Mouse (Mus musculus) CD8-positive naive resting alpha-beta T cell, adult 57 days (primary cell): Measurements from ENCODE around the gene Try10. TPM values are rescaled to one million over a fixed set of nuclear protein-coding genes. Genes with fewer than 3 reads are reported as not detected.

Experiments
- total RNA-seq: library from RNA; stranded (reverse); gene quantifications from one replicate; pipeline ENCODE4 v1.2.4, GENCODE M21; 2023

Try10 gene
- total RNA-seq, result 1.4 TPM

GRCm38 (mm10) chr6:41353932-41354331, at the start of gene Try10:
Try10 (plus strand) TSS chr6:41354105.

GRCm38 (mm10) chr6:41316741-41317140, 37.2 kb upstream of the Try10 start, which contains the start of gene Try5:
Try5 (minus strand) TSS chr6:41316841.

GRCm38 (mm10) chr6:41377578-41377977, 23.7 kb downstream of the Try10 start, which contains the start of gene Prss3:
Prss3 (minus strand) TSS chr6:41377678.

GRCm38 (mm10) chr6:41392056-41392455, 38.2 kb downstream of the Try10 start, which contains the start of gene Gm5771:
Gm5771 (plus strand) TSS chr6:41392356.

Other genes with a start within 250 kb of the Try10 start
- 10.5 TPM for gene Try4, start 51.8 kb upstream of the Try10 start, total RNA-seq
- 3.5 TPM for gene Try5, start 37.3 kb upstream of the Try10 start, total RNA-seq
- not detected for gene Prss3, start 23.6 kb downstream of the Try10 start, total RNA-seq
- gene Gm5771, start 38.3 kb downstream of the Try10 start, total RNA-seq, result not detected
- gene Gm10334, start 92.0 kb downstream of the Try10 start, total RNA-seq, result not detected
- gene Prss1, start 104.8 kb downstream of the Try10 start, total RNA-seq, result 1.0 TPM
- 13.6 TPM for gene Prss2, start 167.7 kb downstream of the Try10 start, total RNA-seq